ENCODE assay signal across 24 mouse cellular contexts in the genomic region with DNA sequence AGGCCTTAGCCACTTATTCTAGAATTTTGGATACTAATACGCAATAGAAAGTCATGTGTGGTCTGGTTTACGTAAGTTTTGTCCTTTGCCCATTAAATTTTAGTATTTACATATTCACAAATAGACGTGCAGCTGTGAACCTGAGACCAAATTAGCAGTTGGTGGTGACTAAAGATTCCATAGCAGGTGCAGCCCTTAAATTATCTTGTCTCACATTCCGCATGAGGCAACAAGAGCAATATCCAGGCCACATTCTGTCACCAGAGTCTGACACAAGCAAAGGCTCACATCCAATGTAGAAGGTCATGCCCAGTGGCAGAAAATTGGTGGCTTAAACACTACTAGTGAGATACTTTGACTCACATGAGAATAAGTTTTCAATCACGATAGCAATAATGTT.
"Had no signal": no experiment of that assay in that cellular context is flagged by ENCODE, and none has a peak within 500 bp of the region (broad histone marks: within the 10 kb centered on the region; RNA-seq: fewer than 3 reads in every experiment).

No protein-coding gene starts in this region.

- H3K4me2 ChIP-seq: kidney, embryonic 15.5 days; limb, embryonic 12.5 days; limb, embryonic 15.5 days; liver, embryonic 11.5 days; lung, embryonic 14.5 days; midbrain, embryonic 13.5 days; neural tube, embryonic 12.5 days; neural tube, embryonic 15.5 days; stomach, embryonic 15.5 days had no signal

- DNase-seq: kidney, adult 11 months; kidney, adult 8-10 months; kidney, postnatal 10 days; kidney, postnatal 4 days; left cerebral cortex, postnatal 4 days; liver, postnatal 0 days; lung, embryonic 14.5 days; right cerebral cortex, adult 18-20 months; right cerebral cortex, postnatal 14 days; right cerebral cortex, postnatal 4 days; spleen, adult 18-20 months; thymus, adult 18-20 months; thymus, postnatal 36 days had no signal

- H3K9me3 ChIP-seq: kidney, embryonic 15.5 days; limb, embryonic 12.5 days; limb, embryonic 15.5 days; midbrain, embryonic 13.5 days; neural tube, embryonic 12.5 days; neural tube, embryonic 15.5 days; stomach, embryonic 15.5 days had no signal

- H3K36me3 ChIP-seq: kidney, embryonic 15.5 days; limb, embryonic 12.5 days; limb, embryonic 15.5 days; midbrain, embryonic 13.5 days; neural tube, embryonic 12.5 days; neural tube, embryonic 15.5 days; stomach, embryonic 15.5 days had no signal

- H3K27ac ChIP-seq: kidney, embryonic 15.5 days; limb, embryonic 12.5 days; limb, embryonic 15.5 days; liver, embryonic 14.5 days; macrophage; midbrain, embryonic 13.5 days; neural tube, embryonic 12.5 days; neural tube, embryonic 15.5 days; stomach, embryonic 15.5 days had no signal

- H3K4me3 ChIP-seq: kidney, embryonic 15.5 days; limb, embryonic 12.5 days; limb, embryonic 15.5 days; midbrain, embryonic 13.5 days; neural tube, embryonic 12.5 days; neural tube, embryonic 15.5 days; stomach, embryonic 15.5 days had no signal

- H3K27me3 ChIP-seq: kidney, embryonic 15.5 days; limb, embryonic 12.5 days; limb, embryonic 15.5 days; midbrain, embryonic 13.5 days; neural tube, embryonic 12.5 days; neural tube, embryonic 15.5 days; stomach, embryonic 15.5 days had no signal

- ATAC-seq: liver, postnatal 0 days; lung, postnatal 0 days; midbrain, embryonic 13.5 days had no signal

- H3K9ac ChIP-seq: kidney, embryonic 15.5 days; limb, embryonic 12.5 days; limb, embryonic 15.5 days; liver, embryonic 14.5 days; liver, postnatal 0 days; lung, embryonic 14.5 days; midbrain, embryonic 13.5 days; neural tube, embryonic 12.5 days; neural tube, embryonic 15.5 days; stomach, embryonic 15.5 days had no signal

- H3K4me1 ChIP-seq: kidney, embryonic 15.5 days; limb, embryonic 12.5 days; limb, embryonic 15.5 days; midbrain, embryonic 13.5 days; neural tube, embryonic 12.5 days; neural tube, embryonic 15.5 days; stomach, embryonic 15.5 days had no signal
